Mouse (Mus musculus) cerebellum, adult 11-12 months (tissue): ENCODE results near the gene Fry.

Experiments used
- DNase-seq: peaks from one replicate; pipeline ENCODE4 v3.0.0; 2022

The Fry gene

GRCm38 (mm10) chr5:150118455-150119241 is at the start of gene Fry:
Fry (plus strand) TSS chr5:150118645.
- peak; percentile 79 for DNase-seq

GRCm38 (mm10) chr5:150070086-150070485 is 48.4 kb upstream of the Fry start:
- no peak for DNase-seq

GRCm38 (mm10) chr5:150071738-150072137 is 46.7 kb upstream of the Fry start:
- DNase-seq: no peak

- no peak for DNase-seq
Observed at GRCm38 (mm10) chr5:150079866-150080797, 38.3 kb upstream of the Fry start.

GRCm38 (mm10) chr5:150082696-150083095 is 35.7 kb upstream of the Fry start:
- DNase-seq: no peak

- DNase-seq: no peak
Observed at GRCm38 (mm10) chr5:150083190-150083589, 35.3 kb upstream of the Fry start.

- DNase-seq: peak; percentile 20
Observed at GRCm38 (mm10) chr5:150097620-150098019, 20.8 kb upstream of the Fry start.

GRCm38 (mm10) chr5:150098754-150099153 is 19.7 kb upstream of the Fry start:
- no peak for DNase-seq

- DNase-seq: no peak
Observed at GRCm38 (mm10) chr5:150101789-150102188, 16.7 kb upstream of the Fry start.

- no peak for DNase-seq
Observed at GRCm38 (mm10) chr5:150106358-150106757, 12.1 kb upstream of the Fry start.

- no peak for DNase-seq
Observed at GRCm38 (mm10) chr5:150111236-150111635, 7.2 kb upstream of the Fry start.

GRCm38 (mm10) chr5:150114007-150114406 is 4.4 kb upstream of the Fry start:
- DNase-seq: no peak

GRCm38 (mm10) chr5:150114778-150115177 is 3.7 kb upstream of the Fry start:
- DNase-seq: no peak

- DNase-seq: no peak
Observed at GRCm38 (mm10) chr5:150115271-150116092, 3.0 kb upstream of the Fry start.

GRCm38 (mm10) chr5:150116216-150116905 is 2.1 kb upstream of the Fry start:
- DNase-seq: no peak

GRCm38 (mm10) chr5:150116906-150117216 is 1.6 kb upstream of the Fry start:
- DNase-seq: no peak

GRCm38 (mm10) chr5:150118124-150118454 is 356 bp upstream of the Fry start:
- no peak for DNase-seq

- no peak for DNase-seq
Observed at GRCm38 (mm10) chr5:150120676-150121075, 2.2 kb downstream of the Fry start.

- DNase-seq: no peak
Observed at GRCm38 (mm10) chr5:150122095-150122494, 3.6 kb downstream of the Fry start.

- DNase-seq: no peak
Observed at GRCm38 (mm10) chr5:150122571-150122970, 4.1 kb downstream of the Fry start.

GRCm38 (mm10) chr5:150125920-150126319 is 7.5 kb downstream of the Fry start:
- no peak for DNase-seq

- DNase-seq: no peak
Observed at GRCm38 (mm10) chr5:150128432-150128831, 10.0 kb downstream of the Fry start.

GRCm38 (mm10) chr5:150130144-150130543 is 11.7 kb downstream of the Fry start:
- DNase-seq: no peak
